Mouse (Mus musculus) embryonic facial prominence, embryonic 11.5 days (tissue): ENCODE measurements around the gene Sec24c. TPM values are rescaled to one million over a fixed set of nuclear protein-coding genes. Genes with fewer than 3 reads are reported as not detected.

Experiments used
- ATAC-seq: fragments of 200-750 bp; cut with Nextera tagmentation; replicated peaks from 2 replicates; pipeline ENCODE4 v1.8.0; 2017; ENCODE audit warnings: low read depth; ENCODE audit not compliant: insufficient number of reproducible peaks, low FRiP score, low TSS enrichment
- DNase-seq: peaks from one replicate; pipeline ENCODE4 v3.0.0-alpha.2; 2015; ENCODE audit warnings: low spot score
- H3K27ac ChIP-seq: fragments of 300-500 bp; sonication (generic); replicated peaks from 2 replicates; pipeline ENCODE4 v1.5.1; 2014; ENCODE audit warnings: mild to moderate bottlenecking, low read depth, low read length, control low read depth
- H3K27me3 ChIP-seq: fragments of 300-500 bp; sonication (generic); 2 replicates; pipeline ENCODE4 v1.6.1; 2014; ENCODE audit warnings: mild to moderate bottlenecking, low read length, moderate library complexity, mixed read lengths; ENCODE audit not compliant: control insufficient read depth, insufficient read depth
- H3K36me3 ChIP-seq: fragments of 300-500 bp; sonication (generic); replicated peaks from 2 replicates; pipeline ENCODE4 v1.6.1; 2014; ENCODE audit warnings: low read depth, mild to moderate bottlenecking, low read length, moderate library complexity, mixed read lengths; ENCODE audit not compliant: control insufficient read depth, insufficient read depth
- H3K4me1 ChIP-seq: fragments of 300-500 bp; sonication (generic); 2 replicates; pipeline ENCODE4 v1.6.1; 2014; ENCODE audit warnings: low read length, mixed read lengths; ENCODE audit not compliant: control insufficient read depth, insufficient read depth
- H3K4me2 ChIP-seq: fragments of 300-500 bp; sonication (generic); 2 replicates; pipeline ENCODE4 v1.6.1; 2014; ENCODE audit warnings: low read depth, mild to moderate bottlenecking, control low read depth, low read length, moderate library complexity
- H3K4me3 ChIP-seq: fragments of 300-500 bp; sonication (generic); 2 replicates; pipeline ENCODE4 v1.5.1; 2014; ENCODE audit warnings: low read depth, low read length, control low read depth
- H3K9ac ChIP-seq: fragments of 300-500 bp; sonication (generic); replicated peaks from 2 replicates; pipeline ENCODE4 v1.6.1; 2014; ENCODE audit warnings: mild to moderate bottlenecking, control low read depth, low read length
- H3K9me3 ChIP-seq: fragments of 300-500 bp; sonication (generic); replicated peaks from 2 replicates; pipeline ENCODE4 v1.6.1; 2016; ENCODE audit warnings: mild to moderate bottlenecking, low read length, inconsistent platforms, mixed read lengths; ENCODE audit not compliant: control insufficient read depth
- WGBS: fragments of 180-500 bp; shearing (Covaris S2); extraction: QIAGEN DNeasy Blood & Tissue Kit; methylation state at CpG from one replicate; pipeline ENCODE4 v1.1.7; 2014; 5-methylcytosine and 5-hydroxymethylcytosine counted together
- polyA plus RNA-seq: library from polyadenylated mRNA; unstranded; fragments of >200 nt; fragmentation: Nextera tagmentation; extraction: Ambion mirVana; gene quantifications from 2 replicates; pipeline ENCODE4 v1.2.1, GENCODE M21; 2014

Sec24c gene
- polyA plus RNA-seq, 1 experiment from 2014 or later, result 73.7 TPM

DNA sequence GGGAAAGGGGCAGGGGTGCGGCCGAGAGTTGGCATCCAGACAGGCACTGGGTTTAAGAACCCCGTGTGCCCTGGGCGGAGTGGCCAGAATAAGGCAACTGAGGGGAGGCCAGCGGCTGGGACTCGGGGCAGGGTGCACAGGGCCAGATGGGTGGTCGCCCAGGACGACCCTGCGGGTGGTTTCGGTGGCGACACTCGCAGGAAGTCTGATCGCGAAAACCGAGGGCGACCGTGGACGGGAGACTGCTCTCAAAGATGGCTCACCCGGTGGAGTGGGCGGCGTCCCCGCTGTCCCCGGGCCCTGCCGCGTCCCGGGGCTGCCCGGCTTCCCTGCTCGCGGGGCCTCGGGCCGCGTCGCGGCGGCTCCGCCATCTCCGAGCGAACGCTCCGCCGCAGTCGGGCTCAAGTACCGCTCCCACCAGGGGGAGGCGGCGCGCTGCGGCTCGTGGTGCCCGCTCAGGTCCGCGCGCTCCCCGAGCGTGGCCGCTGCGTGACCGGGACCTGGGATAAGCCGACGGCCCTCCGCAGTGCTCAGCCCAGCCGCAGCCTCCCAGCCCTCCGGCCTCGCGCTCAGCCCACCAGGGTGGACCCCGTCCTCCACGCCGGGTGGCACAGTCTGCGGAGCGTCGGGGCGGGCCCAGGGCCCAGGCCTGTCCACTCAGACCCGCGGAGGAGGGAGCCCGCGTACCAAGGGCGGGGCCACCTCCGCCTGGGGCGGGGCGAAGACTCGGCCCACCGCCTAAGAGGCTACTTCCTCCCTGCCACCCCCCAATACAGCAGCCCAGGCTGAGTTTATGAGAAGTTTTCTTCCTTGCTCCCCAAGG lies 60.1 kb downstream of the Sec24c start, which contains the start of gene Ndst2:
Ndst2 (minus strand) TSS at position 611 of the 823 bp plus-strand sequence.
- peak within 1 kb of the TSS; percentile 90 for H3K4me2 ChIP-seq
- H3K9ac ChIP-seq, result peak within 1 kb of the TSS; percentile 92
- no peaks in the 10 kb centered on the region for H3K27me3 ChIP-seq
- no peaks in the 10 kb centered on the region for H3K9me3 ChIP-seq
- DNase-seq, result peak; percentile 94
- no peaks in the 10 kb centered on the region for H3K4me1 ChIP-seq
- peaks cover 10% of the 10 kb centered on the region for H3K36me3 ChIP-seq
- peak; percentile 98 for ATAC-seq
- peak within 1 kb of the TSS; percentile 86 for H3K4me3 ChIP-seq
- H3K27ac ChIP-seq, result peak within 1 kb of the TSS; percentile 84
- WGBS, result under 1% methylated on average over 72 of the region's 81 CpGs

DNA sequence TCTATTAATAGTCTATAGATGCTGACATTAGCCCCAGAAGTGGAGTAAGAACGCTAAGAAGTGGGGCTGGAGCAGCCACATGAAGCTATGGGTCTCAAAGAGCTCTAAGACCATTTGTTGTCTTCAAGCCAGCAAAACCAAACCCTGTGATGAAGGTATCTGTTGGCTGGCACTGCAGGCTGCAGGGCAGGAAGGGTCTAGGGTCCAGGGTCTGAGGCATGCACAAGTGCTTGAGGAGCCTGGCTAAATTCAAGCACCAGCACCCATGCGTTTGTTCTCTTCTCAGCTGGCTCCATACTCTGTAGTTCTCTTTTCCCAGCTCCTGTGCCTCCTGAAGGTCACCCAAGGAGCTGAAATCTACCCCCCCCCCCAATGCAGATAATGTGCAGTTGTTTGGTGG lies 60.9 kb downstream of the Sec24c start:
- H3K4me2 ChIP-seq, result no peak overlapping the region
- no peaks in the 10 kb centered on the region for H3K27me3 ChIP-seq
- ATAC-seq (no peak), DNase-seq (no peak)
- H3K4me1 ChIP-seq, result no peaks in the 10 kb centered on the region
- peaks cover 3% of the 10 kb centered on the region for H3K36me3 ChIP-seq
- H3K9me3 ChIP-seq, result no peaks in the 10 kb centered on the region
- 77% methylated on average over 2 of the region's 2 CpGs for WGBS
- H3K4me3 ChIP-seq, result no peak overlapping the region
- H3K27ac ChIP-seq, result no peak overlapping the region
- no peak overlapping the region for H3K9ac ChIP-seq

DNA sequence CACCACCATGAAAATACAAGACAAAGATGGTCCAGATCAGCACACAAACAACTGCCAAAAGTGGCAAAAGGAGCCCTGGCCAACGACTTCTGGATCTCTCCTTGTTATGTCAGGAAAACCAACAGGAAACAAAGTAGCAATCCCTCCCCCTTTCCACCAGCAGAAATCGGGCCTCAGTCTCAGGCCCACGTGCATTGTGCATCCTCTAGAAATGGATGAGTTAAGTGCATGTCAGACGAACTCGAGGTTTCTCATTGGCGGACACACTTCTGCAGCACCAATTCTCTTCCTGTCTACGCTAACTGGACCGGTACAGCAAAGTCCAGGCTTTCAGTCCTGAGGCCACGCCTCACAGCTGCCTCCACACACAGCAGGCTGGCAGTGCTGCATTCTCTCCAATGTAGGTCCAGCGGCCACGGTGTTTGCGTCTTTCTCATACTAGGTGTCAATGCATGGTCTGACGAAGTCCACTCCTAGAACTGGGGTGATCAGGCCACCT lies 61.8 kb downstream of the Sec24c start:
- Histone ChIP-seq H3K4me2 (no peak overlapping the region), H3K9me3 (no peaks in the 10 kb centered on the region), H3K4me3 (no peak overlapping the region), H3K27me3 (no peaks in the 10 kb centered on the region), H3K27ac (no peak overlapping the region), H3K9ac (no peak overlapping the region), H3K36me3 (peaks cover 2% of the 10 kb centered on the region), H3K4me1 (no peaks in the 10 kb centered on the region)
- ATAC-seq, result no peak
- 90% methylated on average over 13 of the region's 13 CpGs for WGBS
- no peak for DNase-seq

DNA sequence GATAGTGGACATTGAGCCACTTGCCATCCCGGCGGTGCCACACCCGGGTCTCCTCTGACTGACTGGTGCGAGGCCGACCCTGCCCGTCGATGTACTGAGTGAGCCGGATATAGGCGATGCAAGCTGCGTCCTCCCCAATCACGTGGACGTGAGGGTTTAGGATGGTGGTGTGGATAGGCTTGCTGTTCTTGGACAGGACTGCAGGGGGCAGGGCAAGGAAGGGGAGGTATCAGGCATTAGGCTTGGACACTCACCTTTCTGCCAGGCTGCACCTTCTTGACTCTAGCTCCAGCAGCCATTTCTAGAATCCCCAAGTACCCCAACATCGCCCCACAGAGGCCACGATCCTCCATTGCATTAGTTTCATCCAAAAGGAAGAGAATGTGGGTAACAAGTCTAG lies 63.2 kb downstream of the Sec24c start:
- ATAC-seq (no peak), DNase-seq (peak; percentile 50)
- no peaks in the 10 kb centered on the region for H3K27me3 ChIP-seq
- no peak overlapping the region for H3K27ac ChIP-seq
- H3K36me3 ChIP-seq, result peaks cover 2% of the 10 kb centered on the region
- H3K4me1 ChIP-seq, result no peaks in the 10 kb centered on the region
- H3K9me3 ChIP-seq, result no peaks in the 10 kb centered on the region
- H3K9ac ChIP-seq, result no peak overlapping the region
- 49% methylated on average over 14 of the region's 14 CpGs for WGBS
- H3K4me2 ChIP-seq, result no peak overlapping the region
- no peak overlapping the region for H3K4me3 ChIP-seq

DNA sequence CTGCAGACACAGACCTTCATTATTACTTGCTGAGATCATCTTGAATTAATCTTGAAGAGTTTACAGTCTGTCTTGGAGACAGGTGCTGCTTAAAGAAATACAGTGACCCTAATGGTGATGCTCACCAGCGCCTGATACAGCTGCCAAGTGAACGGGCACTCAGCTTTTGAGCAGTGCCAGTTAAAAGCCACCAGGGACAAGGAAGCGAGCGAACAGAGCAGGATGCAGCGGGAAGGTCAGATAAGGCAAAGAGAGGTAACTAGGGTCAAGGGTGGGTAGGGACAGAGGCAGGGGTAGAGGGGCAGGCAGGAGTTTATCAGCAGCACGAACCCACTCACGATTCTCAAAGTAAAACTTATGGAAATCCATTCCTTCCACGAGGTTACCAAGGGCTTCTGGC lies 64.4 kb downstream of the Sec24c start:
- peaks cover 2% of the 10 kb centered on the region for H3K36me3 ChIP-seq
- H3K27me3 ChIP-seq, result no peaks in the 10 kb centered on the region
- H3K27ac ChIP-seq, result no peak overlapping the region
- no peaks in the 10 kb centered on the region for H3K4me1 ChIP-seq
- ATAC-seq (no peak), DNase-seq (no peak)
- no peaks in the 10 kb centered on the region for H3K9me3 ChIP-seq
- no peak overlapping the region for H3K4me3 ChIP-seq
- H3K4me2 ChIP-seq, result no peak overlapping the region
- H3K9ac ChIP-seq, result no peak overlapping the region
- 85% methylated on average over 8 of the region's 8 CpGs for WGBS

DNA sequence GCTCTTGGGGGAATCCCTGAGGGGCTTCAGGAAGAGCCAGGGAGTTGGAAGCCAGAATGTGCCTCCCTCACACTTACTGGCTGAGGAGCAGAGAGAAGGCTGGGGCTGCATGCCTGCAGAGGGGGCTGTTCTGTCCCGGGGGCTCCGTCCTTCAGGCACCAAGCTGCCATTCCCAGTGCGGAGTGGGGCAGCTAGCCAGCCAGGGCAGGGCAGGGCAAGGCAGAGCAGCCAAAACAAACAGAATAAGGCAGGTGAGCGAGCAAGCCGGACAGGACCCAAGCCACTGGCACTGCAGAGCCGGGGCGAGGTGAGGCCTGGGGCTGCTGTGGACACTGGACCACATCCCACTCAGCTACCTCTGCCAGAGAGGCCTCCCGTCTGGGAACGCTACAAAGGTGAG lies 67.2 kb downstream of the Sec24c start:
- 84% methylated on average over 9 of the region's 9 CpGs for WGBS
- H3K9ac ChIP-seq, result no peak overlapping the region
- H3K9me3 ChIP-seq, result no peaks in the 10 kb centered on the region
- no peak overlapping the region for H3K27ac ChIP-seq
- ATAC-seq (no peak), DNase-seq (no peak)
- H3K36me3 ChIP-seq, result no peaks in the 10 kb centered on the region; the same call in none of the 2 replicates
- H3K4me3 ChIP-seq, result no peak overlapping the region
- no peaks in the 10 kb centered on the region for H3K4me1 ChIP-seq
- no peaks in the 10 kb centered on the region for H3K27me3 ChIP-seq
- no peak overlapping the region for H3K4me2 ChIP-seq

DNA sequence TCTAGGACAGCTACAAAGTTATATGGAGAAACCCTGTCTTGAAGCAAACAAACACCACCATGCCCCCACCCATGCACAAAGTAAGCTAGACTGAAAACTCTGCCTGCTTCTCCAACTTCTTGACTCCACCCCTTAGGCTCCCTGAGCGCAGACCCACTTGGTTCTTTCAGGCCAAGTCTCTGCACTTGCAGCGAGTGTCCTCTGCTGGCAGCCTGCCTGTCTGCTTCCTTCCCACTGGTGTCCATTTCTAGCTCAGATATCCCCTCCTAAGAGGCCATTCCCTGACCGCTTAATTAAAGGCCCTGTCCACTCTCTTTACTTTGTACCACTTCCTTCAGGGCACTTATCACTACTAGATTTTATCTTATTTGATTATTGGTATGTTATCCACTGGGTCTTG lies 69.5 kb downstream of the Sec24c start:
- H3K9ac ChIP-seq, result no peak overlapping the region
- 82% methylated on average over 3 of the region's 3 CpGs for WGBS
- H3K27me3 ChIP-seq, result no peaks in the 10 kb centered on the region
- no peak for DNase-seq
- H3K4me2 ChIP-seq, result no peak overlapping the region
- no peak for ATAC-seq
- H3K4me1 ChIP-seq, result no peaks in the 10 kb centered on the region
- H3K27ac ChIP-seq, result no peak overlapping the region
- H3K9me3 ChIP-seq, result no peaks in the 10 kb centered on the region
- H3K36me3 ChIP-seq, result no peaks in the 10 kb centered on the region; the same call in 1 of the 2 replicates
- no peak overlapping the region for H3K4me3 ChIP-seq
